Mouse (Mus musculus) cerebellum, adult 18-20 months (tissue): Measurements from ENCODE around the gene Gm10717.
"Not testable (repeated sequence)": the region's sequence is repeated elsewhere in the genome, so short reads cannot be mapped to it uniquely, and the experiment has no call there.

Experiments used
- DNase-seq, 2 experiments: peaks; one replicate each; pipeline ENCODE4 v3.0.0; 2021

Gm10717 gene

GRCm38 (mm10) chr9:3024912-3025467, at the start of gene Gm10717:
Gene Gm10717 (plus strand): TSS chr9:3025417.
- peak; percentile 9 to 26 for DNase-seq

- DNase-seq = peak in 1 of 2 experiments; percentile 3
Observed at GRCm38 (mm10) chr9:3000445-3000972, 24.7 kb upstream of the Gm10717 start, which contains the start of gene Gm10722. Gene Gm10722 (plus strand): TSS chr9:3000922.

- peak in 1 of 2 experiments; percentile 3 for DNase-seq
Observed at GRCm38 (mm10) chr9:3001006-3001405, 24.2 kb upstream of the Gm10717 start.

GRCm38 (mm10) chr9:3001948-3002659, 23.1 kb upstream of the Gm10717 start:
- DNase-seq = peak; percentile 79 to 91

GRCm38 (mm10) chr9:3002794-3003396, 22.3 kb upstream of the Gm10717 start, which contains the start of gene Gm11168:
Gene Gm11168 (plus strand): TSS chr9:3003346.
- DNase-seq = not testable (repeated sequence)

GRCm38 (mm10) chr9:3006179-3006578, 19.0 kb upstream of the Gm10717 start:
- DNase-seq = not testable (repeated sequence)

GRCm38 (mm10) chr9:3006636-3007035, 18.6 kb upstream of the Gm10717 start:
- peak; percentile 20 to 80 for DNase-seq

- not testable (repeated sequence) for DNase-seq
Observed at GRCm38 (mm10) chr9:3007272-3007671, 17.9 kb upstream of the Gm10717 start.

- not testable (repeated sequence) for DNase-seq
Observed at GRCm38 (mm10) chr9:3009331-3009730, 15.9 kb upstream of the Gm10717 start.

GRCm38 (mm10) chr9:3012054-3012621, 13.1 kb upstream of the Gm10717 start:
- not testable (repeated sequence) for DNase-seq

GRCm38 (mm10) chr9:3012733-3013279, 12.4 kb upstream of the Gm10717 start, which contains the start of gene Gm10721:
Gene Gm10721 (plus strand): TSS chr9:3013140.
- DNase-seq = not testable (repeated sequence)

- DNase-seq = not testable (repeated sequence)
Observed at GRCm38 (mm10) chr9:3015354-3015753, 9.9 kb upstream of the Gm10717 start, which contains the start of gene Gm10720. Gene Gm10720 (plus strand): TSS chr9:3015654.

GRCm38 (mm10) chr9:3015896-3016295, 9.3 kb upstream of the Gm10717 start:
- not testable (repeated sequence) for DNase-seq

GRCm38 (mm10) chr9:3017108-3017507, 8.1 kb upstream of the Gm10717 start, which contains the start of gene Gm10719:
Gene Gm10719 (plus strand): TSS chr9:3017408.
- not testable (repeated sequence) for DNase-seq

- peak in 1 of 2 experiments; percentile 5 for DNase-seq
Observed at GRCm38 (mm10) chr9:3018944-3019343, 6.3 kb upstream of the Gm10717 start.

GRCm38 (mm10) chr9:3019835-3020727, 5.1 kb upstream of the Gm10717 start:
- peak; percentile 29 to 41 for DNase-seq

GRCm38 (mm10) chr9:3022316-3023008, 2.8 kb upstream of the Gm10717 start:
- DNase-seq = peak; percentile 34 to 60

GRCm38 (mm10) chr9:3023312-3023984, 1.8 kb upstream of the Gm10717 start, which contains the start of gene Gm10718:
Gene Gm10718 (plus strand): TSS chr9:3023547.
- DNase-seq = peak in 1 of 2 experiments; percentile 1

- peak; percentile 14 to 55 for DNase-seq
Observed at GRCm38 (mm10) chr9:3023985-3024648, 1.1 kb upstream of the Gm10717 start.
